Mouse (Mus musculus) gastrocnemius, postnatal 10 days (tissue): Measurements from ENCODE around the gene Rpl27a. TPM values are rescaled to one million over a fixed set of nuclear protein-coding genes. Genes with fewer than 3 reads are reported as not detected.

Experiments
- DNase-seq: peaks from one replicate; pipeline ENCODE4 v3.0.0; 2021; ENCODE audit warnings: mixed read lengths
- total RNA-seq, 2 experiments: library from RNA; stranded (reverse); gene quantifications; 2 replicates each; pipeline ENCODE4 v1.2.3; 2021

Gene Rpl27a
- total RNA-seq, 2 experiments from 2014 or later, result 131 to 154 TPM

GRCm38 (mm10) chr7:109525740-109526663 lies 7.1 kb downstream of the Rpl27a start:
- no peak for DNase-seq

- no peak for DNase-seq
Measured at GRCm38 (mm10) chr7:109527536-109527935, 8.6 kb downstream of the Rpl27a start.

GRCm38 (mm10) chr7:109528356-109528755 lies 9.4 kb downstream of the Rpl27a start:
- peak; percentile 68 for DNase-seq

GRCm38 (mm10) chr7:109529741-109530140 lies 10.8 kb downstream of the Rpl27a start:
- no peak for DNase-seq

- no peak for DNase-seq
Measured at GRCm38 (mm10) chr7:109531501-109531900, 12.6 kb downstream of the Rpl27a start.

- no peak for DNase-seq
Measured at GRCm38 (mm10) chr7:109532691-109533090, 13.7 kb downstream of the Rpl27a start.

- no peak for DNase-seq
Measured at GRCm38 (mm10) chr7:109533129-109533528, 14.2 kb downstream of the Rpl27a start.

- DNase-seq, result no peak
Measured at GRCm38 (mm10) chr7:109533888-109534287, 14.9 kb downstream of the Rpl27a start.

- DNase-seq, result no peak
Measured at GRCm38 (mm10) chr7:109534921-109535320, 16.0 kb downstream of the Rpl27a start.

- DNase-seq, result peak; percentile 85
Measured at GRCm38 (mm10) chr7:109536451-109536946, 17.6 kb downstream of the Rpl27a start.

GRCm38 (mm10) chr7:109540902-109541301 lies 22.0 kb downstream of the Rpl27a start:
- no peak for DNase-seq

- no peak for DNase-seq
Measured at GRCm38 (mm10) chr7:109541609-109542363, 22.8 kb downstream of the Rpl27a start.

- no peak for DNase-seq
Measured at GRCm38 (mm10) chr7:109542364-109542628, 23.3 kb downstream of the Rpl27a start.

GRCm38 (mm10) chr7:109544792-109545191 lies 25.8 kb downstream of the Rpl27a start:
- no peak for DNase-seq

- no peak for DNase-seq
Measured at GRCm38 (mm10) chr7:109545255-109545993, 26.5 kb downstream of the Rpl27a start.

- no peak for DNase-seq
Measured at GRCm38 (mm10) chr7:109546186-109546585, 27.2 kb downstream of the Rpl27a start.

- DNase-seq, result no peak
Measured at GRCm38 (mm10) chr7:109546726-109547125, 27.8 kb downstream of the Rpl27a start.

- DNase-seq, result peak; percentile 69
Measured at GRCm38 (mm10) chr7:109559536-109559935, 40.6 kb downstream of the Rpl27a start.

GRCm38 (mm10) chr7:109561466-109562153 lies 42.7 kb downstream of the Rpl27a start:
- no peak for DNase-seq

GRCm38 (mm10) chr7:109562154-109562599 lies 43.2 kb downstream of the Rpl27a start:
- no peak for DNase-seq

- no peak for DNase-seq
Measured at GRCm38 (mm10) chr7:109562676-109563075, 43.7 kb downstream of the Rpl27a start.
